Mouse (Mus musculus): Measurements from ENCODE around the gene Kif1bp.

- TF ChIP-seq CTCF (IDR thresholded peaks at IDR 0.05; ENCODE audit: extremely low read depth, insufficient read depth, low read length): no peak
- no peak for TF ChIP-seq POLR2A (IDR thresholded peaks at IDR 0.05; ENCODE audit: extremely low read depth, insufficient read depth, low read length)
These were observed 25.9 kb upstream of the Kif1bp start for GRCm38 (mm10) chr10:62604161-62604560.
